Mouse (Mus musculus) limb, embryonic 11.5 days (tissue): Measurements from ENCODE around the gene Cdiptos. TPM values are rescaled to one million over a fixed set of nuclear protein-coding genes. Genes with fewer than 3 reads are reported as not detected.

Experiments
- ATAC-seq: fragments of 200-750 bp; cut with Nextera tagmentation; 2 replicates; pipeline ENCODE4 v1.8.0; 2017; ENCODE audit warnings: low read depth; ENCODE audit not compliant: insufficient number of reproducible peaks, low FRiP score, low TSS enrichment
- DNase-seq: peaks from one replicate; pipeline ENCODE4 v3.0.0-alpha.2; 2015; ENCODE audit warnings: low spot score
- H3K27ac ChIP-seq: fragments of 300-500 bp; sonication (generic); replicated peaks from 2 replicates; pipeline ENCODE4 v1.5.1; 2014; ENCODE audit warnings: low read depth, mild to moderate bottlenecking, low read length
- H3K27me3 ChIP-seq: fragments of 300-500 bp; sonication (generic); 2 replicates; pipeline ENCODE4 v1.6.1; 2014; ENCODE audit warnings: mild to moderate bottlenecking, low read length, mixed read lengths; ENCODE audit not compliant: control insufficient read depth, insufficient read depth
- H3K36me3 ChIP-seq: fragments of 300-500 bp; sonication (generic); 2 replicates; pipeline ENCODE4 v1.6.1; 2014; ENCODE audit warnings: mild to moderate bottlenecking, low read length, moderate library complexity, mixed read lengths; ENCODE audit not compliant: control insufficient read depth, insufficient read depth
- H3K4me1 ChIP-seq: fragments of 300-500 bp; sonication (generic); 2 replicates; pipeline ENCODE4 v1.6.1; 2014; ENCODE audit warnings: low read length, mixed read lengths; ENCODE audit not compliant: control insufficient read depth, insufficient read depth
- H3K4me2 ChIP-seq: fragments of 300-500 bp; sonication (generic); 2 replicates; pipeline ENCODE4 v1.6.1; 2014; ENCODE audit warnings: low read depth, mild to moderate bottlenecking, moderate library complexity; ENCODE audit not compliant: severe bottlenecking
- H3K4me3 ChIP-seq: fragments of 300-500 bp; sonication (generic); 2 replicates; pipeline ENCODE4 v1.5.1; 2014; ENCODE audit warnings: low read depth, low read length
- H3K9ac ChIP-seq: fragments of 300-500 bp; sonication (generic); 2 replicates; pipeline ENCODE4 v1.6.1; 2014; ENCODE audit warnings: mild to moderate bottlenecking, low read length
- H3K9me3 ChIP-seq: fragments of 300-500 bp; sonication (generic); 2 replicates; pipeline ENCODE4 v1.6.1; 2016; ENCODE audit warnings: low read length; ENCODE audit not compliant: control insufficient read depth
- WGBS: fragments of 180-500 bp; shearing (Covaris S2); extraction: QIAGEN DNeasy Blood & Tissue Kit; methylation state at CpG from one replicate; pipeline ENCODE4 v1.1.7; 2014; 5-methylcytosine and 5-hydroxymethylcytosine counted together
- polyA plus RNA-seq: library from polyadenylated mRNA; unstranded; fragments of >200 nt; fragmentation: Nextera tagmentation; extraction: Ambion mirVana; gene quantifications from 2 replicates; pipeline ENCODE4 v1.2.1, GENCODE M21; 2014

Gene Cdiptos
- polyA plus RNA-seq, 1 experiment from 2014 or later, result 1.5 TPM

- DNase-seq, result peak; percentile 21
- H3K36me3 ChIP-seq, result no peaks in the 10 kb centered on the region
- no peaks in the 10 kb centered on the region for H3K9me3 ChIP-seq
- no peak overlapping the region for H3K4me3 ChIP-seq
- ATAC-seq, result no peak
- 0% methylated on average over 8 of the region's 8 CpGs for WGBS
- H3K4me1 ChIP-seq, result peaks cover 5% of the 10 kb centered on the region
- H3K27me3 ChIP-seq, result peaks cover 29% of the 10 kb centered on the region
- no peak overlapping the region for H3K4me2 ChIP-seq
- no peak overlapping the region for H3K9ac ChIP-seq
- no peak overlapping the region for H3K27ac ChIP-seq
These were observed 23.3 kb downstream of the Cdiptos start for GRCm38 (mm10) chr7:126952646-126953045.

GRCm38 (mm10) chr7:126951741-126952140 is 24.2 kb downstream of the Cdiptos start:
- peaks cover 29% of the 10 kb centered on the region for H3K27me3 ChIP-seq
- H3K27ac ChIP-seq, result no peak overlapping the region
- ATAC-seq (no peak), DNase-seq (no peak)
- 34% methylated on average over 4 of the region's 4 CpGs for WGBS
- H3K9me3 ChIP-seq, result no peaks in the 10 kb centered on the region
- no peak overlapping the region for H3K4me3 ChIP-seq
- H3K4me2 ChIP-seq, result no peak overlapping the region
- no peaks in the 10 kb centered on the region for H3K36me3 ChIP-seq
- H3K4me1 ChIP-seq, result peaks cover 5% of the 10 kb centered on the region
- H3K9ac ChIP-seq, result no peak overlapping the region

- Histone ChIP-seq H3K9ac (no peak overlapping the region), H3K27me3 (peaks cover 29% of the 10 kb centered on the region), H3K9me3 (no peaks in the 10 kb centered on the region), H3K27ac (no peak overlapping the region), H3K36me3 (no peaks in the 10 kb centered on the region), H3K4me3 (no peak overlapping the region), H3K4me2 (no peak overlapping the region), H3K4me1 (peaks cover 5% of the 10 kb centered on the region)
- no peak for DNase-seq
- WGBS, result 6% methylated on average over 26 of the region's 26 CpGs
- no peak for ATAC-seq
These were observed 25.0 kb downstream of the Cdiptos start for GRCm38 (mm10) chr7:126950647-126951615.

GRCm38 (mm10) chr7:126949793-126950646 is 25.9 kb downstream of the Cdiptos start, which contains the start of gene Sez6l2:
TSS of gene Sez6l2 (plus strand) at chr7:126950563.
- peaks cover 29% of the 10 kb centered on the region for H3K27me3 ChIP-seq
- peaks cover 5% of the 10 kb centered on the region for H3K4me1 ChIP-seq
- peak within 1 kb of the TSS; percentile 97 for H3K4me2 ChIP-seq
- H3K9me3 ChIP-seq, result no peaks in the 10 kb centered on the region
- 0 out of 2 replicates have a peak within 1 kb of the TSS, but pooled peaks have one; percentile 12 for H3K9ac ChIP-seq
- WGBS, result under 1% methylated on average over 40 of the region's 42 CpGs
- no peak within 1 kb of the TSS for H3K27ac ChIP-seq
- peak within 1 kb of the TSS; percentile 39 for H3K4me3 ChIP-seq
- H3K36me3 ChIP-seq, result no peaks in the 10 kb centered on the region
- ATAC-seq, result peak; percentile 79
- peak; percentile 98 for DNase-seq

- ATAC-seq, result peak; percentile 60
- Histone ChIP-seq H3K27ac (no peak within 1 kb of the TSS), H3K36me3 (no peaks in the 10 kb centered on the region), H3K4me3 (peak within 1 kb of the TSS; percentile 39), H3K9ac (0 out of 2 replicates have a peak within 1 kb of the TSS, but pooled peaks have one; percentile 12), H3K9me3 (no peaks in the 10 kb centered on the region), H3K27me3 (peaks cover 29% of the 10 kb centered on the region), H3K4me1 (peaks cover 5% of the 10 kb centered on the region), H3K4me2 (peak within 1 kb of the TSS; percentile 97)
- DNase-seq, result no peak
- 1% methylated on average over 21 of the region's 21 CpGs for WGBS
These were observed 26.5 kb downstream of the Cdiptos start, which contains the start of gene Asphd1 for GRCm38 (mm10) chr7:126949403-126949792. TSS of gene Asphd1 (minus strand) at chr7:126949582.

- no peak overlapping the region for H3K27ac ChIP-seq
- no peak overlapping the region for H3K9ac ChIP-seq
- no peaks in the 10 kb centered on the region for H3K9me3 ChIP-seq
- 75% methylated on average over 10 of the region's 10 CpGs for whole genome bisulfite sequencing
- ATAC-seq, result no peak
- H3K4me1 ChIP-seq, result peaks cover 5% of the 10 kb centered on the region
- no peak overlapping the region for H3K4me2 ChIP-seq
- no peak for DNase-seq
- peaks cover 29% of the 10 kb centered on the region for H3K27me3 ChIP-seq
- no peak overlapping the region for H3K4me3 ChIP-seq
- no peaks in the 10 kb centered on the region for H3K36me3 ChIP-seq
These were observed 27.3 kb downstream of the Cdiptos start for GRCm38 (mm10) chr7:126948626-126949025.

- Histone ChIP-seq H3K4me1 (peaks cover 5% of the 10 kb centered on the region), H3K36me3 (peaks cover 3% of the 10 kb centered on the region; the same call in 1 of the 2 replicates), H3K9me3 (no peaks in the 10 kb centered on the region), H3K27ac (no peak overlapping the region), H3K9ac (no peak overlapping the region), H3K4me3 (no peak overlapping the region), H3K4me2 (no peak overlapping the region), H3K27me3 (peaks cover 17% of the 10 kb centered on the region)
- 44% methylated on average over 3 of the region's 3 CpGs for WGBS
- ATAC-seq (no peak), DNase-seq (peak; percentile 37)
These were observed 29.4 kb downstream of the Cdiptos start for GRCm38 (mm10) chr7:126946530-126946929.

GRCm38 (mm10) chr7:126941801-126942200 is 34.1 kb downstream of the Cdiptos start:
- Histone ChIP-seq H3K27ac (no peak overlapping the region), H3K27me3 (no peaks in the 10 kb centered on the region), H3K9me3 (no peaks in the 10 kb centered on the region), H3K4me1 (no peaks in the 10 kb centered on the region), H3K36me3 (peaks cover 6% of the 10 kb centered on the region; the same call in 1 of the 2 replicates), H3K4me3 (no peak overlapping the region), H3K9ac (0 out of 2 replicates have a peak overlapping the region, but pooled peaks have one; percentile 7), H3K4me2 (no peak overlapping the region)
- no peak for DNase-seq
- no peak for ATAC-seq
- WGBS, result 77% methylated on average over 5 of the region's 5 CpGs
